Mouse (Mus musculus): Measurements from ENCODE around the gene Hectd1. TPM values are rescaled to one million over a fixed set of nuclear protein-coding genes. Genes with fewer than 3 reads are reported as not detected.

Gene Hectd1
- total RNA-seq, 4 experiments from 2014 or later, result 89.8 to 101 (median 93.6) TPM

DNA sequence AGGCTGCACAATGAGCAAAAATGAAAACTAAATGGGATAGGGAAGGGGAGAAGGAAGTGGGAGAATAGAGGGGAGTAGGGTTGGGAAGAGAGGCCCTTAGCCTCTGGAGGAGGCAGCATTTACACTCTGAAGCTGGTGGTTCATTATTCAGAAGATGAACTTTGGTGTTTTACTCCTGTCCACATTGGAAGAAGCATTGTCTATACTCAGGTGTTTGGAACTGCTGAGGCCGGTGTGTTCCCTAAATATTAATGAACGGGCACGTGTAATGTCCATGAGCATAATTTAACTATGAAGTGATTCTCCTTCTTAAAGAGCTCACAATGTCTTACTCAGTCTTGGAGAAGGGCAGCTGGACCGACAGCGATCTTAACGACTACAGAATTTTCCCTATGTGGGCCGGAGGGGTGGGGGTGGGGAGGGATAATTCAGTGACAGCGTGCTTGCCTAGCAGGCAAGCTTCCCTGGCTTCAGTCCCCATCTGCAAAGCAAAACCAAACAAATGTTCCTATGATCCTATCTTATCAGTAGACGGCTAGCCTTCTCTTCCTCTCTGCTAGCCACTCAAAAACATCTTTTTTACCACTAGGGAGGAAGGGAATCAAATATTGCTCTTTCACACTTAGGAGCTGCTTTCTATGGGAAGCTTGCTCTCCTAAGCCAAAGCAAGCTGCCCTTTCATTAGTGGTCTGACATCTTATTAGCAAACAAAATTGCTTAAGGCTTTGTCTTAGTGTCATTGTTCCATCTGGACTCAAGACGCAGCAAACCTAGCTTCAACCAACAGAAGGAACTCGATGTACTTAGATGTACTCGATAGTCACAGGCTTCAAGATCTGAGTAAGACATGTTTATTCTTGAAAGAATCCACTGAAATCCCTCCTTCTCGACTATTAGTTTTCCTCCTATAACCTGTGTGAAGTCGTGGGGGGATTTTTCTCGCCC, 14.5 kb upstream of the Hectd1 start:
- no peak for DNase-seq

DNA sequence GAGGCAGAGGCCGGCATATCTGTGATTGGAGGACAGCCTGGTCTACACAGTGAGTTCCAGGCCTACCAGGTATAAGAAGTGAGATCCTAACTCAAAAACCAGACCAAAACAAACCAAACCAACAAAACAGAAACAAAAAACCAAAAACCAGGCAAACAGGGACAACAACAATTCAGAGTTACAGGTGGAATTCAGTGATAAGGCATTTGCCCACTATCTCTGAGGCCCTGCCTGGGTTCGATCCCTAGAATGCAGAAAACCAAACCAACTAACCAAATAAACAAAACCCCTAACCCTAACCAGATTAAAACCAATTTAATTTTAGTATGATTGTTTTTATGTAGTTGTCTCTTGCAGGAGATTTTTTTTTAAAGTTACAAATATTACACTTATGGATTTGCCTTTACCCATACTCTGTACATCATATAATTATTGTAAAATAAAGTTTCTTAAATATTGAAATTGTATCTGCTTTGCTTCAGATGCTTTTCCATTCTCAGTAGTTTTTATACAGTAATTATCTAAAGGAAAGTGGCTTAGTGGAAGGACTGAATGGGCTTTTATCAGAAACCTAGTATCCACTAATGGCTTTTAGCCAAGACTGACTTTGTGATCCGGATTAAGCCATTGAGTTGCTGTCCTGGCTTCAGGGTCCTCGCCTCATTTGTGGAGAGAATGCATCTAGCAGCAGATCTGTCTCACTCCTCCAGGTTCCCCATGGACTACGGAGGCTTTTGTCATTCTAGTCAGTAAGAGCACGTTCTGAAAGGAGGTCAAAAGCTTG, 12.9 kb upstream of the Hectd1 start:
- DNase-seq, result no peak

DNA sequence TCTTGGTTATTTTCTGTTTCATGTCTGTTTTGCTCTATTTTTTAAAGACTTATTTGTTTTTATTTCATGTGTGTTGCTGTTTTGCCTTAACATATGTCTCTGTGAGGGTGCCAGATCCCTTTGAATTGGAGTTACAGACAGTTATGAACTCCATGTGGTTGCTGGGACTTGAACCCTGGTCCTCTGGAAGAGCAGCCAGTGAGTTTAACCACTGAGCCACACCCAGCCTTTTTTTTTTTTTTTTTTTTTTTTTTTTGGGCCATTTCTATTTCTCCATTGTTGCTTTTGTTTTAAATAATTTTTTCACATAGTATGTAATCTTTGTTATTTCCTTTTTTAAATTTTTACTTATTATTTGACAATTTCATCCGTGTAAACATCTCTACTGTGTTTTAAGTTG, 10.5 kb upstream of the Hectd1 start:
- no peak for DNase-seq

DNA sequence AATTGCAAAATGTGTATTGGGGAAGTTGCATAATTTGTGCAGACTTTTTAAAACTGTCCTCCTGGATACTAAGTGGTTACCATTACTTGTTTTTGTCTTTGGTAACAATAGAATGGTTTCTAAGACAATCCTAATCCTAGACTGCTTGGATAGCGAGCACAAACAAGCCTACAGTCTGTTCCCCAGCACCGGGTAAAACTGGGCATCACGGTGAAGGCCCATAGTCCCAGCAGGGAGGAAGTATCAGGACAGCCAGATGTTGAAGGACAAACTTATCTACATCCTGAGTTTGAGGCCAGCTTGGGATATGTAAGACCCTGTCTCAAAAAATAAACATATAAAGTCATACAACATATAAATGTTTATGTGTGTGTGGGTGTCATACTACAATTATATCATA, 5.9 kb upstream of the Hectd1 start:
- DNase-seq, result no peak

DNA sequence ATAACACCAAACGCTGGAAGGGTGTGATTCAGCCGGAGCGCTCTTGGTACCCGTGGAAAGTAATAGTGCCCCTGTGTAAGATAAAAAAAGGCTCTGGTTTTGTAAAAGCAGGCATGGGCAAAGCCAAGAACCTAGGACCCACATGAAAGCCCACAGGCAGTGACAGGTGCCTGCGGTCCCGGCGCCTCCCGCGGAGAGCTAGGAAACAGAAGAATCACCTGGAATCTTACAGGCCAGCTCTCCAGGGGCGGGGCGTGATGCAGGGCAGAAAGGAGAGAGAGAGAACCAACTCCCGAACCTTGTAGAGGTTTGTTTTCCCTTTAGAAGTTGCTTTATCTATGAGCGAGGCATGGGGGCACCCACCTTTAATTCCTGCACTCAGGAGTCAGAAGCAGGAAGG, 2.6 kb upstream of the Hectd1 start:
- DNase-seq, result no peak

DNA sequence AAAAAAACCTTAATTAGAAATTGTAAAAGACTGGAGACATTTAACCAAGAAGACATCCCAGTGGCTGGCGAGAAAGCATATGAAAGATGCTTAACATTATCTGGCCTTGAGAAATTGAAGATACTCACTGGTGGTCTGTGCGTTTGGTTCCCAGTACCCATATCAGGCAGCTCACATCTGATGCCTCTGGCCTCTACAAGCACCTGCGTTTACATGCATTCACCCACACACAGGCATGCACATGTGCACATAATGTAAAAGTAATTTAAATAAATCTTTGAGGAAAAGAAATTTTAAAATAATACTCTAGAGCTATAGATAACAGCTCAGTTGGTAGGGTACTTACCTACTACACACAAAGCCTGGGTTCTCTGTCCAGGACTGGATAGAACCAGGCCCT, 2.0 kb upstream of the Hectd1 start:
- no peak for DNase-seq

DNA sequence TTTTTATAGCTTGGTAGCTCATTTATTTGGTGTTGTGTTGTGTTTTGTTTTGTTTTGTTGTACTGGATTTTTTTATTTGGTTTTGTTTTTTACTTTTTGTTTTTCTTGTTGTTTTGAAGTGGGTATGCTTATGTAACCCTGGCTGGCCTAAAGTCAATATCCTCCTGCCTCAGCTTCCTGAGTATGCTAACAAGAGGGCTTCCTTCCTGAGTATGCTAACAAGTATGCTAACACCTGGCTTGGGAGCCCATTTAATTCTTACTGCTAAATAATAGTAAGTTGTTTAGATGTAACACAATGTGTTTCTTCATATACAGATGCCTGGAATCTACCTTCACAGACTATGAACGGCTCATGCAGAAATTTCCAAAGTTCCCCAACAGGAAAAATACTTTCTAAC, 1.3 kb upstream of the Hectd1 start:
- no peak for DNase-seq

DNA sequence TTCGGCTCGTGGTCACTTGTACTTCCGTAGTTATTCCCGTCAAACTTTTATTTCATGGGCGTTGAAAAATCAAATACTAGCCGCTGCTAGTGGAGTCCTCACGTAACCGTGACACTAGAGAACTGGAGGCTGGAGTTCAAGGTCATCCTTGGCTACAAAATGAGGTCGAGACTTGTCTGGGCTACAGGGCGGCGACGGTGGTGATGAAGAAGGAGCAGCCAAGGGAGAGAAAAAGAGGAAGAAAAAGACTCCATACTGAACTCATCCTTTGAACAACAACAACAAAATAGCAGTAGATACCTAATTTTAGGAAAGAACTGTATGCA, 704 bp upstream of the Hectd1 start:
- no peak for DNase-seq

DNA sequence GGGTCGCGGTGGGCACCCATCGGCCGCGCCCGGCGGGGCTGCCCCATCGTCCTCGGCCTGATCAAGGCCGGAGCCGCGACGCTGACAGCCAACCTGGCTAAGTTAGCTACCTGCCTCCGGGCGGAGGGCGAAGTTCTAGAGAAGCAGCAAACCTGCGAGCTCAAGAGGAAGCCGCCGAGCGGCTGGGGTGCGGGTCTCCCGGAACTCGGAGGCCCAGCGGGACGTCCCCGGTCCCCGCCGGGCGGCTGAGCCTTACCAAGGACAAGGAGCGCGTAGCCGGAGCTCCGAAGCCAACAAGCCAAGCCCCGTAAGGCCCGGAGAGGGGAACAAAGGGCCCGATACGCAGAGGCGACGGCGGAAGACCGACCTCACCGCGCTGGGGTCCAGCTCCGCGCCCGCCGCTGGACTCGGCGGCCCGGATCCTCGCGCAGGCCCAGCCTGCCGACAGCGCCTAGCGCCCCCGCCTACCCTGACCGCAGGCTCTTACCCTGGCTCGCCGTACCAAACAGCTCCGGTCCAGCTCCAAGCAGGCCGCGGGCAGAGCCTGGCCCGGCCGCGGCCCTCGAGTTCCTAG, 533 bp downstream of the Hectd1 start:
- DNase-seq, result peak; percentile 30

DNA sequence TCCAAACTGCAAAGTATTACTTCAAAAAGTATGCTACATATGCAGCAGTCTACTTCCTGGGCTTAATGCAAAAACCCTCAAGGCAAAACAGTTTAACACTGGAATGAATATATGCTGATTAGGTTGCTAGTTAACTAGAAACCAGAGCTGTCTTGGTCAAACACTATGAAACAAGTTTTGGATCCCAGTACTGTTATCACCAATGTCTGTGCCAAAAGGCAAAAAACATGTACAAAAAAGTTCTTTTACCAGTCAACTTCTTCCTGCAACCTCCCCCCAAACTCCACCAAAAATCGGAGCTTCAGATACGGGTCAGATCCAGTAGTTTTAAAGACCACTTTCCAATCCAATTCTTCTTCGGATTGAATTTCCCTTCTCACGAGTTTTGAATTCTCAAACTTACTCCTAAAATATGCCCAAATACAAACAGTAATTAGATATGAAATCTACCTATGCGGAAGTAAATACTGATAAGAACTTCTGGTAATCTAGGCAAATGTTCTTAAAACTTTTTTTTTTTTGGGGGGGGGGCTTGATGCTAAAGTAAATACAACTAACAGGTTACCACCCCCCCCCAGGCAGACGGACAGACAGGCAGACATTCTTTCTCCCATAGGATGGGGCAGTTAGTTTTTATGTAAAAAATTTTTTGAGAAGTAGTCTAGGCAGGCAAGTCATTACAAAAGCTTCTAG, 1.2 kb downstream of the Hectd1 start:
- DNase-seq, result no peak

DNA sequence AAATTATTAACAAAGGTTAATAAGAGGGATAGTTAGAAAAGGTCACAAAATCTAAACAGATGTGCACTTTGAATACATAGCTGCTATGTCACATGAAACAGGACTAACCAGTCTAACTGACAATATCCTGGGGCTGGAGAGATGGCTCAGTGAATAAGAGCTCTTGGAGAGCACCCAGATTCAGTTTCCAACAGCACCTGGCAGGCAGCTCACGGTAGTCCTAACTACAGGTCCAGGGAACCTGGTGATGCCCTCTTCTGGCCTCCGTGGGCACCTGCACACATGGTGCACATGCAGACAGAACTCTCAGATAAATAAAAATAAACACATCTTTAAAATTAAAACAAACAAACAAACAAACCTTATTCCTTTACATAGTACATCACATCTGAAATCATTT, 4.0 kb downstream of the Hectd1 start:
- DNase-seq, result no peak

DNA sequence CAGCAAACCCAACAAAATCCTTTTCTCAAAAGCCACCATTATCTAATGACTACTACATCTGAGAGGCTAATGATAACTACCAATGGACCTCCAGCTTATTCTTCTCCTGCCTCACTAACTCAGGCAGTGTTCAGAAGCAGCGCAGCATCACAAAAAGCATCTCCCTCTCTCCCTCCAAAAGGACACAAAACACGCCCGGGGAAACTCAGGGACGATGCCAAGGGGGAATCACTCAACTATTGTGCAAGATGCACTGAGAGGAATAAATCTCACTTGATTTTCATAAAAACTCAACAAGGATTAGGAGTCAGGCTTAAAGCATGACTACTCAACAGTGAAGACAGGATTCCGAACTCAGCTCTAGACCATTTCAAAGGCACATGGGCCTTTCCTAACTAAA, 6.0 kb downstream of the Hectd1 start:
- DNase-seq, result peak; percentile 25

DNA sequence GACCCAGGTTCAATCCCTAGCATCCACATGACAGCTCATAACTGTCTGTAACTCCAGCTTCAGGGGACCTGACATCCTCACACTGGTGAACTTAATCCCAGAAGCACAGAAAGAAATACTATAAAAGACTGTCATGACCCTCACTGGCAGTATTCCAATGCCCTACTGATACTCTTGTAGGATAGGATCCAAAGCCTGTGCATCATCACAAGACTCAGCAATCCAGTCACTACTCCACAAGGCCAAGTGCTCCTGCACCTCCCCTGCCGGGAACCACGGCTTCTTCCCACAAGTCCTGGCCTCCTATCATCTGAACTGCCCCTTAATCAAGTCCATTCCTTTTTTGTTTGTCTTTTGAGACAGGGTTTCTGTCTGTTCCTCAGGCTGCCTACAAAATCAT, 6.5 kb downstream of the Hectd1 start:
- DNase-seq, result no peak

DNA sequence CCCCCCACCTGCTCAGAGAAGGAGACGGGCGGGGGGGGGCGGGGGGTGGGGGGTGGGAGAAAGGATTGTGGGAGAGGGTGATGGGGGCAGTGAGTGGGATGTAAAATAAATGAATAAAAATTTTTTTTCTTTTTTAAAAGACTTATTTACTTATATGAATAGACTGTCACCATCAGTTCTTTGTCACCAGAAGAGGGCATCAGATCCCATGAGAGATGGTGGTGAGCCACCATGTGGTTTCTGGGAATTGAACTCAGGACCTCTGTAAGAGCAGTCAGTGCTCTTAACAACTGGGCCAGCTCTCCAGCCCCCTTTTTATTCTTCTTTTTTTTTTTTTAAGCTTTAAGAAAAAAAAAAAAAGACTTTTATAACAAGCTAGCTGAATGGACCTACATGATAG, 7.1 kb downstream of the Hectd1 start:
- no peak for DNase-seq

DNA sequence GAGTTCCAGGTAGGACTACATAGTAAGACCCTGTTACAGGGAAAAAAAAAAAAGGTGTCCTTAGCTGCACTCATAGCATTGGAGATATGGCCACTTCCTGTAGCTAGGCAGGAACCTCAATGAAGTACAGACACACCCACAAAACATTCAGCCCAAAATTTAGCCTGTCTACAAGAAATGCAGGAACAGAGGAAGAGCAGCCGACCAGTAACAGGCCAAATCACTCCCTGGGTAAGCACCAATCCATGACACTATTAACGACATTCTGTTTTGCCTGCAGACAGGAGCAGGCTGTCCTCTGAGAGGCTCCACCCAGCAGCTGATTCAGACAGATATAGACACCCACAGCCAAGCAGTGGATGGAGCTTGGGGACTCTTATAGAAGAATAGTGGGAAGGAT, 8.1 kb downstream of the Hectd1 start:
- no peak for DNase-seq

DNA sequence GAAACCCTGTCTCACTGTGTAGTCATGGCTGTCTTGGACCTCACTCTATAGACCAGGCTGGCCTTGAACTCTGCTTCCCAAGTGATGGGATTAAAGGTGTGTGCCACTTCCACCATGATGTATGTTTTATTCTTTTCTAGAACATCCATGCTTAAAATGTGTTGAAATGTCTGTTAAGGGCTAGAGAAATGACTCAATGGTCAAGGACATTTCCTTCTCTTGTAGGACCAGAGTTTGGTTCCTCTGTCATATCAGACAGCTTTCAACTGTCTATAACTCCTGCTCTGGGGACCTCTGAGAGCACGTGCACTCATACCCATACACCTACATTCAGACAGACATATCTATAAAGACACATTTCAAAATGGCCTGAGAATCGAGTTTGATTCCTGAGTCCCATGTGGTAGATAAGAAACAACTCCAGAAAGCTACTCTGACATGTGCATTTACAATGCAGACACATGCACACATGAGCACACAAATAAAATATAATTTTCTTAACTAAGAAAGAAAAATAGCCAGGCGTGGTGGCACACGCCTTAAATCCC, 9.3 kb downstream of the Hectd1 start:
- no peak for DNase-seq

DNA sequence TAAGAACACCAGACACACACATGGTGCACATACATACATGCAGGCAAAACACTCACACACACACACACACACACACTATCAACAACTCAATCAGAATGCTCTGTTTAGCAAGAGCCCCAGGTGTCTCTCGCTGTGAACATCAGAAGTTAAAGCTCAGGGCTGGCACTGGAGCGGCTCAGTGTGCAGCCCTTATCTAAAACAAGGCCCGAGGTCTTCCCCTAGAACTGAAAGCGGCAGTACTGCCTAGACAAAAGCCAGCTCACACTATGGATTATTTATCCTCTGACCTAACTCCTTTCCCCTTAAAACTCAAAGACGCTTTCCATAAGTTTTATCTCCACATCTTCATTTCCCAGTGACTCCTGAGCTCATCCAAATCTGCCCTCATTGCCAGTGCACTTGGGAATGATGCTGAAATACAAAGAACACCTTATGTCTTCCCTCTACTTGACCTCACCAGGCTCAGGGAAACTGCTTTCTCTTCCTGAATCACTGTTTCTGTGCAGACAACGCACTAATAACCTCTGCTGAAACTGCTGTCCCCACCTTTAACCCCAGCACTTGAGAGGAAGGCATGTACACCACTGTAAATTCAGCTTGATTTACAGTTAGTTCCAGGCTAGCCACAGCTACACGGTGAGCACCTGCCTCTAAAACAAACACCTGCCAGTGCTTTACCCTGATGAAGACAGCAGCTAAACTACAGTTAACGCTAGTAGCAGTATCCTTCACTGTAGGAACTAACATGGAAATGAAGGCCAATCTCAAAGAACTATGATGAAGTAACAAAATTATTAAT, 11.3 kb downstream of the Hectd1 start:
- DNase-seq, result no peak

DNA sequence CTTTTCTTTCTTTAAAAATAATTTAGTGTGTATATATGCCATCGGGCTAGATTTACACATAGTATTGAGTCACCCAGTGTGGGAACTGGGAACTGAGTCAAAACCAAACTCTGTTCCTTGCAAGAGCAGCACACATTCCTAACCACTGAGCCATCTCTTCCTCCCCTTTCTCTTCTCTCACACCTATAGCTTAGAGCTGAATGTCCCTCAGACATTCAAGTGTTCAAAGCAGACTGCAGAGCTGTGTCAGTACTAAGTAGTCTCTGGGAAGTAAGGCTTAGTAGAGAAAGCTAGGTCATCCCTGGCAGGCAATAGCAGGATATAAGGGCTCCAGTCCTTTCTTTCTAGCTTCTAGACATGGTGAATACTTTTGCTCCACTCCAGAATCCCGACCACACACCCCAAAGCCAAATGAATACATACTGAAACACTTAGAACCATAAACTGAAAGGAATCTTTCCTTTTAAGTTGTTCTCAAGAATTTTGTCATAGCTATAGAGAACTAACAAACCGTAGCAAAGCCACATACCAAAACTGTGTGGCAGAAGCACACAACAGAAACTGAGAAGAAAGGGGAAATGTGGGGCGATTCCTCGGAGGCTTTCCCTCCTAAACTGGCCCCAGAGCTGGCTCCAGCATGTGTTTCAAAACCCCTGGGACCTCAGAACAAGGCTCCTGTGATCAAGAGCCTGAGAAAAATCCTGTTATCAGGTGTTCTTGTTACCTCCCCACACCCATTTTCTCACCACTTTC, 17.8 kb downstream of the Hectd1 start:
- no peak for DNase-seq

DNA sequence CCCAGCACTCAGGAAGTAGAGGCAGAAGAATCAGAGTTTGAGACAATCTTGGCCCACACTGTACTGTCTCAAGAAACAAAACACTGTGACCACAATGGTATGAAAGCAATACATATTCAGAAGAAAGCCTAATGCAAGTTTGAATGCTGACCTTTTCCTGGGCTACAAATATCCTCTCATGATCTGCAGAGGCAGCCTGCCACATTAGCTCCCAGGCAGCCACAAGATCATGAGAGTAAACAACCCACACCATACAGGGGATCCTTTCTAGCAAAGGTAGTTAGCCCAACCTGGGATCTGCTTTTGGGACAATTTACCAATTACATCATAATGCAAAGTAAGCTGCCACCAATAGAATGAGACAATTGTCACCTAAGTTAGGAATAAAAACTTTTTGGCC, 18.8 kb downstream of the Hectd1 start:
- DNase-seq, result no peak

DNA sequence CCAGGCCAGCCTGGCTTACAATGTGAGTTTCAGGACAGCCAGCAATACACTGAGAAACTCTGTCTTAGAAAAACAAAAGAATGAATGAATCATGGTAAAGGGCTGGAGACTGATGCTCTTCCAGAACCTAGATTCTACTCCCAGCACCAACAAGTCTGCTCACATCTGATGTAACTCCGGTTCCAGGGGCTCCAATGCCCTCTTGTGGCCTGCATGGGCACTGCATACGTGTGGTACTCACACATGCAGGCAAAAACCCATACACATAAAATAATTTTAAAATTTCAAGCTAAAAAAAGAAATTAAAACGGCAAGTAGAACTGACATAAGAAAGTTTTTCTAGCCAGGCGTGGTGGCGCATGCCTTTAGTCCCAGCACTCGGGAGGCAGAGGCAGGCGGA, 44.5 kb downstream of the Hectd1 start:
- no peak for DNase-seq

DNA sequence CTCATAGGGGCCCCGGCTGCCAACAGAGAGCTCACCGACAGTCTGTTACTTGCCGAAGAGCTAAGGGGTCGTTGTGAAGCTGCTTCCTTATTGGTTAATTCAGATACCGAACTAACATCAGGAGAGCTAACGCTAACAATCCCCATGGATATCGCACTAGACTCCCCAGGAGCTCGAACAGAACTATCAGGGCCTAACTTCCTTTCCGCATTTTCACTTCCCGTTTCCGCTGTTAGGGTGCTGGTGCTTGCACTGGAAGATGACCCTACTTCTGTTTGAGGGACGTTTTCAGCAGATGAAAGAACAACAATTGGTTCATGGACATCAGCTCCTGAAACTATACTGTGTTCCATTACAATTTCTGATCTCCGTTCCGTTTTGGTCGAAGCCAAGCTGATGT, 60.6 kb downstream of the Hectd1 start:
- DNase-seq, result no peak

Data from adrenal gland, adult 8-10 months (tissue).